Mouse (Mus musculus) heart, postnatal 0 days (tissue): ENCODE data around the gene Pofut2.

Experiments
- CTCF ChIP-seq: IDR thresholded peaks from 2 replicates; pipeline ENCODE4 v1.5.1; 2016; ENCODE audit warnings: antibody characterized with exemption, control low read depth, low read depth
- EP300 ChIP-seq: IDR thresholded peaks from 2 replicates; pipeline ENCODE4 v1.6.1; 2016; ENCODE audit warnings: antibody characterized with exemption, low read depth

DNA sequence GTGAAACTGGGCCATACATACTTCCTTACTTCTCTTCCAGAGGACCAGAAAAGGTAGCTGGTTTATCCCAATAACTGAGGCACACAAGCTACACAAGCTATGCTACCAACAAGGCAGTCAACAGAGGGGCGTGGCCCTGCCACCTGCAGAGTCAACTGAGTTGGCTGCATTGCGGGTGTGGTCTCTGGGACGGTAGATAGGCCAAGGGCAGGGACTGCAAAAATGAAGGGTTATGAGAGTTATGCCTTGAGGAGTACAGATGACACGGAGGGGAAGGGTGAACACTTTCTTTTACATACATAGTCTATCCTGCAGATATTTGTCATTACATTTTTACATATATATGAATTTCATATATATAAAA, 41.9 kb downstream of the Pofut2 start:
- TF ChIP-seq CTCF (no peak), EP300 (no peak)
